Mouse (Mus musculus): ENCODE measurements around the gene Tbc1d16. TPM values are rescaled to one million over a fixed set of nuclear protein-coding genes. Genes with fewer than 3 reads are reported as not detected.
"Not testable (repeated sequence)": the region's sequence is repeated elsewhere in the genome, so short reads cannot be mapped to it uniquely, and the experiment has no call there.

Gene Tbc1d16
- polyA plus RNA-seq, 1 experiment = 5.8 TPM

- no peak overlapping the region for H3K4me3 ChIP-seq (ENCODE audit: insufficient read depth, low read length)
- no peaks in the 10 kb centered on the region for H3K4me1 ChIP-seq (ENCODE audit: control insufficient read depth, insufficient read depth, low read length)
- no peak for TF ChIP-seq CTCF (IDR thresholded peaks at IDR 0.05; ENCODE audit: low read depth, low read length)
- TF ChIP-seq POLR2A (IDR thresholded peaks at IDR 0.05; ENCODE audit: borderline replicate concordance, low read depth, low read length) = no peak
- no peak overlapping the region for H3K27ac ChIP-seq (ENCODE audit: insufficient read depth, low read depth, low read length)
Measured at GRCm38 (mm10) chr11:119109415-119110071, 118.8 kb downstream of the Tbc1d16 start.

- TF ChIP-seq POLR2A (IDR thresholded peaks at IDR 0.05; ENCODE audit: borderline replicate concordance, low read depth, low read length) (no peak), CTCF (IDR thresholded peaks at IDR 0.05; ENCODE audit: low read depth, low read length) (no peak)
- no peak overlapping the region for H3K27ac ChIP-seq (ENCODE audit: insufficient read depth, low read depth, low read length)
- H3K4me1 ChIP-seq (ENCODE audit: control insufficient read depth, insufficient read depth, low read length) = no peaks in the 10 kb centered on the region
- H3K4me3 ChIP-seq (ENCODE audit: insufficient read depth, low read length) = no peak overlapping the region
Measured at GRCm38 (mm10) chr11:119108573-119109263, 119.6 kb downstream of the Tbc1d16 start.

- H3K4me3 ChIP-seq (ENCODE audit: insufficient read depth, low read length) = no peak overlapping the region
- no peaks in the 10 kb centered on the region for H3K4me1 ChIP-seq (ENCODE audit: control insufficient read depth, insufficient read depth, low read length)
- TF ChIP-seq CTCF (IDR thresholded peaks at IDR 0.05; ENCODE audit: low read depth, low read length) = no peak
- no peak overlapping the region for H3K27ac ChIP-seq (ENCODE audit: insufficient read depth, low read depth, low read length)
Measured at GRCm38 (mm10) chr11:119106289-119106688, 122.0 kb downstream of the Tbc1d16 start.

- H3K4me1 ChIP-seq (ENCODE audit: control insufficient read depth, insufficient read depth, low read length) = no peaks in the 10 kb centered on the region
Measured at GRCm38 (mm10) chr11:119105748-119106147, 122.6 kb downstream of the Tbc1d16 start.

GRCm38 (mm10) chr11:119105071-119105609 is 123.2 kb downstream of the Tbc1d16 start:
- Histone ChIP-seq H3K4me3 (ENCODE audit: insufficient read depth, low read length) (no peak overlapping the region), H3K27ac (ENCODE audit: insufficient read depth, low read depth, low read length) (no peak overlapping the region), H3K4me1 (ENCODE audit: control insufficient read depth, insufficient read depth, low read length) (no peaks in the 10 kb centered on the region)
- TF ChIP-seq POLR2A (IDR thresholded peaks at IDR 0.05; ENCODE audit: borderline replicate concordance, low read depth, low read length) (no peak), CTCF (IDR thresholded peaks at IDR 0.05; ENCODE audit: low read depth, low read length) (no peak)

More at GRCm38 (mm10) chr11:119105748-119106147, 122.6 kb downstream of the Tbc1d16 start:
- TF ChIP-seq POLR2A (IDR thresholded peaks at IDR 0.05; ENCODE audit: borderline replicate concordance, low read depth, low read length) = no peak
- TF ChIP-seq CTCF (IDR thresholded peaks at IDR 0.05; ENCODE audit: low read depth, low read length) = no peak
- H3K4me3 ChIP-seq (ENCODE audit: insufficient read depth, low read length) = no peak overlapping the region
- no peak overlapping the region for H3K27ac ChIP-seq (ENCODE audit: insufficient read depth, low read depth, low read length)

- no peaks in the 10 kb centered on the region for H3K4me1 ChIP-seq (ENCODE audit: control insufficient read depth, insufficient read depth, low read length)
- H3K27ac ChIP-seq (ENCODE audit: insufficient read depth, low read depth, low read length) = no peak overlapping the region
- H3K4me3 ChIP-seq (ENCODE audit: insufficient read depth, low read length) = no peak overlapping the region
- TF ChIP-seq POLR2A (IDR thresholded peaks at IDR 0.05; ENCODE audit: borderline replicate concordance, low read depth, low read length) = no peak
- no peak for TF ChIP-seq CTCF (IDR thresholded peaks at IDR 0.05; ENCODE audit: low read depth, low read length)
Measured at GRCm38 (mm10) chr11:119103991-119104390, 124.3 kb downstream of the Tbc1d16 start.

- not testable (repeated sequence) for H3K4me1 ChIP-seq (ENCODE audit: control insufficient read depth, insufficient read depth, low read length); H3K4me3 ChIP-seq (ENCODE audit: insufficient read depth, low read length); H3K27ac ChIP-seq (ENCODE audit: insufficient read depth, low read depth, low read length)
Measured at GRCm38 (mm10) chr11:119100355-119100754, 127.9 kb downstream of the Tbc1d16 start.

- no peak overlapping the region for H3K27ac ChIP-seq (ENCODE audit: insufficient read depth, low read depth, low read length)
- no peak overlapping the region for H3K4me3 ChIP-seq (ENCODE audit: insufficient read depth, low read length)
- no peak for TF ChIP-seq CTCF (IDR thresholded peaks at IDR 0.05; ENCODE audit: low read depth, low read length)
- TF ChIP-seq POLR2A (IDR thresholded peaks at IDR 0.05; ENCODE audit: borderline replicate concordance, low read depth, low read length) = no peak
- no peaks in the 10 kb centered on the region for H3K4me1 ChIP-seq (ENCODE audit: control insufficient read depth, insufficient read depth, low read length)
Measured at GRCm38 (mm10) chr11:119098202-119098601, 130.1 kb downstream of the Tbc1d16 start.

- Histone ChIP-seq H3K4me3 (ENCODE audit: insufficient read depth, low read length) (no peak overlapping the region), H3K4me1 (ENCODE audit: control insufficient read depth, insufficient read depth, low read length) (no peaks in the 10 kb centered on the region), H3K27ac (ENCODE audit: insufficient read depth, low read depth, low read length) (no peak overlapping the region)
- TF ChIP-seq CTCF (IDR thresholded peaks at IDR 0.05; ENCODE audit: low read depth, low read length) (no peak), POLR2A (IDR thresholded peaks at IDR 0.05; ENCODE audit: borderline replicate concordance, low read depth, low read length) (no peak)
Measured at GRCm38 (mm10) chr11:119095441-119095840, 132.9 kb downstream of the Tbc1d16 start.

- Histone ChIP-seq H3K4me1 (ENCODE audit: control insufficient read depth, insufficient read depth, low read length) (no peaks in the 10 kb centered on the region), H3K4me3 (ENCODE audit: insufficient read depth, low read length) (no peak overlapping the region), H3K27ac (ENCODE audit: insufficient read depth, low read depth, low read length) (no peak overlapping the region)
- TF ChIP-seq POLR2A (IDR thresholded peaks at IDR 0.05; ENCODE audit: borderline replicate concordance, low read depth, low read length) (no peak), CTCF (IDR thresholded peaks at IDR 0.05; ENCODE audit: low read depth, low read length) (no peak)
Measured at GRCm38 (mm10) chr11:119093322-119093721, 135.0 kb downstream of the Tbc1d16 start.

Other genes starting within 250 kb of the Tbc1d16 start
- not detected in 2 replicates for gene Enpp7, start 240.3 kb downstream of the Tbc1d16 start, polyA plus RNA-seq (2012; ENCODE audit: insufficient read depth, insufficient read length, missing spikeins)
- gene Cbx2, start 205.5 kb downstream of the Tbc1d16 start, polyA plus RNA-seq (2012; ENCODE audit: insufficient read depth, insufficient read length, missing spikeins) = 1.9 and 2.0 TPM in 2 replicates
- gene Cbx8, start 187.5 kb downstream of the Tbc1d16 start, polyA plus RNA-seq (2012; ENCODE audit: insufficient read depth, insufficient read length, missing spikeins) = 6.2 and 9.5 TPM in 2 replicates
- gene Cbx4, start 142.3 kb downstream of the Tbc1d16 start, polyA plus RNA-seq (2012; ENCODE audit: insufficient read depth, insufficient read length, missing spikeins) = 15.8 and 17.2 TPM in 2 replicates
- 0.68 and 0.72 TPM in 2 replicates for gene Ccdc40, start 73 bp upstream of the Tbc1d16 start, polyA plus RNA-seq (2012; ENCODE audit: insufficient read depth, insufficient read length, missing spikeins)
- 58.3 and 65.2 TPM in 2 replicates for gene Gaa, start 39.4 kb upstream of the Tbc1d16 start, polyA plus RNA-seq (2012; ENCODE audit: insufficient read depth, insufficient read length, missing spikeins)
- 105 and 120 TPM in 2 replicates for gene Eif4a3, start 71.6 kb upstream of the Tbc1d16 start, polyA plus RNA-seq (2012; ENCODE audit: insufficient read depth, insufficient read length, missing spikeins)
- gene Card14, start 79.3 kb upstream of the Tbc1d16 start, polyA plus RNA-seq (2012; ENCODE audit: insufficient read depth, insufficient read length, missing spikeins) = not detected in 2 replicates
- gene Sgsh, start 127.0 kb upstream of the Tbc1d16 start, polyA plus RNA-seq (2012; ENCODE audit: insufficient read depth, insufficient read length, missing spikeins) = 39.6 and 41.9 TPM in 2 replicates
- gene Slc26a11, start 127.1 kb upstream of the Tbc1d16 start, polyA plus RNA-seq (2012; ENCODE audit: insufficient read depth, insufficient read length, missing spikeins) = 50.6 and 63.4 TPM in 2 replicates
- gene Rnf213, start 164.6 kb upstream of the Tbc1d16 start, polyA plus RNA-seq (2012; ENCODE audit: insufficient read depth, insufficient read length, missing spikeins) = 181 and 187 TPM in 2 replicates

Data from bone marrow macrophage, adult 2 months (primary cell).